Mouse (Mus musculus): Measurements from ENCODE around the gene Gm37419. TPM values are rescaled to one million over a fixed set of nuclear protein-coding genes. Genes with fewer than 3 reads are reported as not detected.

The Gm37419 gene
- polyA plus RNA-seq, 1 experiment from 2014 or later = not detected

DNA sequence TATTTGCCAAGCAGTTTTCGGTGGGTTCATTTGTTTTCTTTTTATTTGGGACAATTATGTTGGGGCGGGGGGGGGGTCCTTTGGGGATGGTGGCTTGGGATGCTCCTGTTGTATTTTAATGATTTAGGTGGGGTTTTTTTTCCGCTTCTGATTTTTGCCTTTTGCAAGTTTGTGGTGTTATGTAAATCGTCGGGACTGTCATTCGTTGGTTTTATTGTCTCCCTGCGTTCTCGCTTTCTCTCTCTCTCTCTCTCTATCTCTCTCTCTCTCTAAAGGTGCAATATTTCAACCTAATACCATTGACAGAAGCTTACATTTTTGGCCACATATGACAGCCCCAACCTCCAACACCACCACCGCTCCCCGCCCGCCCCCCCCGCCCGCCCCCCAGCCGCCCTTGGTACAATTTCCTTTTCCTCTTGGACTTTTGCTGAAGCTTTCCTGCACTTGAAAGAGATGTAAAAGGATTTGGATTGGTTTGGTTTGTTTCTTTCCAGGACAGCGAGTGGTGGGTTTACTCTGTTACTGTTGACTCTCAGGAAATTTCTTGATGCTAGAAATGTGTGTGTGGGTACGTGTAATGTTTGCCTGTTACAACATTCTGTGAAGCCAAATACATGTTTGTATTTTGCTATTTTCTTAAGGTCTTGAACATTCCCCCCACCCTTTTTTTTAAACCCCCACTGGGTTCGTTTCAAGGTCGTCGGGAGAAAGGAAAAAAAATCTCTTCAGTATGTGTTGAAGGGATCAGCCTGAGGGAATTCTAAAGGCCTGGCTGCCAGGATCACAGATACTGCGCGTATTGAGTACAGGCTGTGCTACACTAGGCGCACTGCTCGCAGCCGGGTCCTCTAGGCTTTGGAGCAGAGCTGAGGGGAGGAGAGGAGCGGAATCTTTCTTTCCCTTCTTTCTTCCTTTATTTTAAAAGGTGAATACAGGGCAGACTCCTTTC lies 1.2 kb downstream of the Gm37419 start:
- ATAC-seq = no peak
- no peaks in the 10 kb centered on the region for H3K36me3 ChIP-seq
- peak overlapping the region; percentile 86 for H3K9ac ChIP-seq
- H3K4me3 ChIP-seq = peak overlapping the region; percentile 76
- H3K4me2 ChIP-seq = peak overlapping the region; percentile 98
- H3K9me3 ChIP-seq (replicated peaks) = no peaks in the 10 kb centered on the region
- H3K27ac ChIP-seq = peak overlapping the region; percentile 92
- 11% methylated on average over 25 of the region's 25 CpGs for WGBS (ENCODE audit: insufficient replicate concordance)
- H3K4me1 ChIP-seq = peaks cover 52% of the 10 kb centered on the region
- peaks cover 87% of the 10 kb centered on the region for H3K27me3 ChIP-seq (replicated peaks)

DNA sequence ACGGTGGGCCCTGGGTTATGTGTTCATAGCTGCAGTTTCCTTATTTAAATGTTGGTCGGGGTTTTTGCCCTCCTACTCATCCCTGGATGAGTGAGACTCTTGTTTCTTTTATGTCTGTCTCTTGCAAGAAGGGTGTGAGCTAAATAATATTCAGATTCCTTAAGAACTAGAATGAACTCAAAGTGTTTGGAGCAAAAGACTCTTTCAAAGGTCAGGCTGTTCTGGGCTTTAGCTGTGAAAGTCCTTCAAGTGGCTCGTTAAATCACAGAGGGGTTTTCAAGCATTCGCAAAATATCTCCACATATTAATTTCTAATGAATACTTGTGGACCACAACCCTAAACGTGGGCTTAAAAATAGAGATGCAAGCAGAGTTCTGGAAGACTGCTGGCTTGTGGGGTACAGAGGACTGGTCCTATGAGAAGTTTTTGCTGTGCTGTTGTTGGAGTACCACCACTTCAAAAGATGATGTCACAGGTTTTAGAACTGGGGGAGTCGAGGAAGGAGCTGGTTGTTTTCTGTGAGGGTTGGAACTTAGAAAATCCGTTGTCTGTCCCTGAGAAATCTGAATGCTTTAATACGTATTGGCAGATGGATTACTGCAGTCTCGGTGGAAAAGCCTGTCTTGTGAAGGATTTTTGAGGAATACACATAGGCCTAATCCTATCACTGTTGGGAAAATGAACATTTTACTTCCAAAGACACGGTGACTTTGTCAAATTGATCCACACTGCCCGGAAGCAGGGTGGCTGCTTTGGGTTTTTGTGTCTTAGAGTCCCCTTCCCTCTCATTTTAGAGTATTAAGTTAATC lies 2.1 kb downstream of the Gm37419 start:
- Histone ChIP-seq H3K4me2 (peak overlapping the region; percentile 98), H3K36me3 (no peaks in the 10 kb centered on the region), H3K9me3 (replicated peaks) (no peaks in the 10 kb centered on the region), H3K27me3 (replicated peaks) (peaks cover 78% of the 10 kb centered on the region), H3K4me3 (peak overlapping the region; percentile 76), H3K27ac (peak overlapping the region; percentile 92; the same call in 1 of the 2 replicates), H3K4me1 (peaks cover 46% of the 10 kb centered on the region), H3K9ac (peak overlapping the region; percentile 86)
- no peak for ATAC-seq
- WGBS (ENCODE audit: insufficient replicate concordance) = 42% methylated on average over 11 of the region's 11 CpGs

DNA sequence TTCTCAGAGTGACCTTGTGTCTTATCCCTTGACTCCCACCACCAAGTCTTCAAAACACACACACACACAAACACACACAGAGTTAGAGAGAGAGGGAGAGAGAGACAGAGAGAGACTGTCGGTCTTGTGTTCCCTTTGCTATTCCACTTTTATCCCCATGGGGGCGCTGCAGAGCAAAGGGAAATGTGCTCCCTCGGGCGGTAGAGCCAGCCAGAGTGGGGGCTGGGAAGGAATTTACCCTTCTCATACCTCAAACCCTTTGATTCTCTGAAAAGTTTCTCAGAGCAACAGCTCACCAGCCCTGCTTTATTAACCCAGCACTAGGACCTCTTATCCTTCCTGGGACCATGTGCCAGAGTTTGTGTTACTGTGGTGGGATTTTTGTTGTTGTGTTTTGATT lies 2.9 kb downstream of the Gm37419 start:
- Histone ChIP-seq H3K4me1 (peaks cover 41% of the 10 kb centered on the region), H3K27me3 (replicated peaks) (peaks cover 70% of the 10 kb centered on the region), H3K36me3 (no peaks in the 10 kb centered on the region), H3K9ac (no peak overlapping the region), H3K9me3 (replicated peaks) (no peaks in the 10 kb centered on the region), H3K27ac (no peak overlapping the region), H3K4me3 (no peak overlapping the region), H3K4me2 (no peak overlapping the region)
- WGBS (ENCODE audit: insufficient replicate concordance) = 0% methylated on average over 4 of the region's 4 CpGs
- no peak for ATAC-seq

DNA sequence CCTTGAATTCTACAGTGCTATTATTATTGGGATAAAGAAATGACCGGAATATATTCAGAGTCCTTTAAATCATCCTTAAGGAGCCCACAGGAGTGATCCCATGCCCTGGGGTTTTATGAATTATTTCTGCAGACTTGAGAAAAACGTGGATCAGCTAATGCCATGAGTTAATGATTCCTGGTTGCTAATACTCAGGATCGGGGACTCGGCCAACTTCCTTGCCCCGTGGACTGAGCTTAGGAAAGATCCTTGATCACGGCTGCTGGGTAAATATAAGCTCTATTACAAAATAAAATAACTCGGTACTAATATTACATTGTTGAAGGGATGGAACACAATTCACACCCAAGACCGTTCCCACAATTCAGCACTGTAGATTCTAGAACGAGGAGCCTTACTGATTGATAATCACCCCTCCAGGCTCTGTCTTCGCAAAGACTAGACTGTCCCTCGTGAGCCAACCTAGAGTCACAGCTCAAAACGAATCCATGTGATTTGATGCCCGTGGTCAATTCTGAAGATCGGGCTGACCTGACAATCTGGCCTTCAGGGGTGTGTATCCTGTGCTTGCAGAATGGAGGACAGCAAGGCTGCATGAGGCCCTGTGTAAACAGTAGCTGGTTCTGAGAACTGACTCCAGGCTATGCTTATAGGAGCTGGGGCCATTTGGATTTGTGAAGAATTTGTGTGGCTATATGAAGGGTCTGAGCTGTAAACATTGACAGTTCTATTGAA lies 3.7 kb downstream of the Gm37419 start:
- Histone ChIP-seq H3K27me3 (replicated peaks) (peaks cover 62% of the 10 kb centered on the region), H3K36me3 (no peaks in the 10 kb centered on the region), H3K4me1 (peaks cover 33% of the 10 kb centered on the region), H3K9me3 (replicated peaks) (no peaks in the 10 kb centered on the region), H3K9ac (no peak overlapping the region), H3K4me2 (no peak overlapping the region), H3K27ac (no peak overlapping the region), H3K4me3 (no peak overlapping the region)
- no peak for ATAC-seq
- WGBS (ENCODE audit: insufficient replicate concordance) = 74% methylated on average over 14 of the region's 14 CpGs

DNA sequence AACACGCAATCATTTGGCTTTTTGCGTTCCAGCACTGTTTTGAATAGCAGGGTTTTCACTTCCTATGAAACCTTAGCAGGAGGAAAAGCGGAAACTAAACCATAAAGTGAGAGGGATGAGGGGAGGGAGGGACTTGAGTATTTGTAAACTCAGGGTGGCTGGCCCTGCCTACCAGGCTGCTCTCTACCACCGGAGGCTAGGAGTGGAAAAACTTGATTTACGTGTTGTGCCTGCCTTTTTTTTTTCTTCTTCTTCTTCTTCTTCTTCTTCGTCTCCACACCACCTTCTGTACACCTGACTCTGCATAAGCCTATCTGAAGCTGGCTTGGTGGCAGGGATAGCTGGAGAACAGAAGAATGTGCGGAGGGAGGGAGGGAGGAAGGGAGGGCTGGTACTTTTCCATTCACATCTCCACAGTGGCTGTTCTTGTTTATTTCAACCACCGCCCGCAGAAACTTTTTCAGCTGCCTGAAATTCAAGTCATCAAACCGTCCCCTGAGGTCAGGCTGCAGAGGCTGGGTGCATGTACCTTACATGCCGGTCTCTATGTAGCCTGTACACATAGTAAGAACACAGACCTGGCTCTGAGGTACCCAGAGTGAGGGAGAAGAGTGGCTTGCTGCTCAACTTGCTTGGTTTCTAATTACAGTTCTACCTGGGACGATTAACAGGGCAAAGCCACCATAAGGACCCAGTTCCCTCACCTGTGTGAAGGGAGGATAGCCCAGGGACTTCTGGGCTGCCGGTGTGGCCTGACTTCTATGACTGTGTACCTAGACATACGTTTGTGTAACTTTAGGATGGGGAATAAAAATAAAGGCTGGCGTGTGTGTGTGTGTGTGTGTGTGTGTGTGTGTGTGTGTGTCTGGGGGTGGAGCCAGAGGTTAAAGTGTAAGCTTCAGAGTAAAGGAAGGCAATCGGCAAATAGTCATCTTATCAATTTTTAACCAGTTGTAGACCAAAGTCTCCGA lies 5.4 kb downstream of the Gm37419 start:
- ATAC-seq = 0 out of 2 replicates have a peak, but pooled peaks have one; percentile 36
- Histone ChIP-seq H3K27ac (peak overlapping the region; percentile 59), H3K9ac (no peak overlapping the region), H3K4me1 (peaks cover 21% of the 10 kb centered on the region), H3K9me3 (replicated peaks) (no peaks in the 10 kb centered on the region), H3K36me3 (no peaks in the 10 kb centered on the region), H3K4me3 (no peak overlapping the region), H3K4me2 (peak overlapping the region; percentile 10), H3K27me3 (replicated peaks) (peaks cover 49% of the 10 kb centered on the region)
- 31% methylated on average over 17 of the region's 17 CpGs for WGBS (ENCODE audit: insufficient replicate concordance)

DNA sequence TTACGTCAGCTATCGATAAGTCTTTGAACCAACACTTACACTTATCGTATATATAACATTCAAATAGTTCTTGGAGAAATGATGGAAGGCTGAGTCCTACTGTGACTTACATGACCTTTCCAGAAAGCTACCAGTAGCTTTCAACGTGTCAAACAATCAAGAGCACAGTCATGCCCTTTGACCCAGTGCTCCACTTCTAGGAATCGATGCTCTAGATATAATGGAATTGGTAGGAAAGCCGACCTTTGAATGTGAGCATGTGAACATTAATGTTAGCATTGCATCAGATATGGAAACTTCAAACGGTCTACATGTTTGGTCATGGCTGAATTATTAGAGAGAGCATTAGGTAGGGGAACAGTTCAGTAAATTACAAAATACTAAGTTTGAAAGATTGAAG lies 8.1 kb downstream of the Gm37419 start:
- Histone ChIP-seq H3K4me3 (no peak overlapping the region), H3K27ac (no peak overlapping the region), H3K9ac (no peak overlapping the region), H3K36me3 (no peaks in the 10 kb centered on the region), H3K4me1 (0 out of 2 replicates have a peak, but pooled peaks cover 6% of the 10 kb centered on the region), H3K4me2 (no peak overlapping the region), H3K27me3 (replicated peaks) (peaks cover 21% of the 10 kb centered on the region), H3K9me3 (replicated peaks) (no peaks in the 10 kb centered on the region)
- ATAC-seq = no peak
- WGBS (ENCODE audit: insufficient replicate concordance) = 72% methylated on average over 7 of the region's 7 CpGs

DNA sequence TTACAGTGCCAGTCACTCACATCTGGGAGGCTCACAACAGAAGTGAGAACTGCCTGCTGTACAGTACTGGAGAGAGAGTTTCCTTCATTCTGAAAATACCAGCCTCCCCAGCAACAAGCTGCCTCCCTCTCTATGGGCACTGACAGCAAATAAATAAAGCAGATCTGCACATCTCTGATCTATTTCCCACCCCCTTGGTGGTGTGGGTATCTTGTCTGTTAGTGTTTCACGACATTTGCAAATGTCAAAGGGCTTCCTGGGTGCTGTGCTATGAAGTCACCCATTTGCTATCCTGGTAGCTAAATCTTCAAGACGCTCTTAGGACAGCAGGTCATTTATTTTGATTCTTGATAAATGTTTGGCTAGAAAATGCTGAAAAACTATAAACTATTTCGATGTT lies 8.9 kb downstream of the Gm37419 start:
- ATAC-seq = no peak
- Histone ChIP-seq H3K36me3 (no peaks in the 10 kb centered on the region), H3K9me3 (replicated peaks) (no peaks in the 10 kb centered on the region), H3K4me2 (no peak overlapping the region), H3K9ac (no peak overlapping the region), H3K27me3 (replicated peaks) (peaks cover 14% of the 10 kb centered on the region), H3K27ac (no peak overlapping the region), H3K4me1 (0 out of 2 replicates have a peak, but pooled peaks cover 6% of the 10 kb centered on the region), H3K4me3 (no peak overlapping the region)
- WGBS (ENCODE audit: insufficient replicate concordance) = 59% methylated on average over 3 of the region's 3 CpGs

DNA sequence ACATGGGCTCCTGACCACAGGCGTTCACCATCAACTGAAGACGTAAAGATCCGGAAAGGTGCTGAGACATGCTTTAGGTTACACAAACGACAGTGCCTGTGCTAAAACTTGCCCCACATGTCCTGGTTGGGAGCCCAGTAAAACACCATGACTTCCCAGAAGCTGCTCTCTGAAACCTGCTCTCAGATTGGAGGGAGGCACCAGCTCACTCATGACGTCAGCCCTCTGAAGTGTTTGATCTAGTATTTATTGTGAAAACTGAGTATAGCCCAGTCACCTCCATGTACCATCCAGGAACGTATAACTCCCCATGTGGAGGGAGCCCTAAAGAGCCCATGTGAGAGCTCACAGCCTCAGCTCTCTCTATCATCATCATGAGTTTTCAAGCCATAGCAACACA lies 9.6 kb downstream of the Gm37419 start:
- Histone ChIP-seq H3K9me3 (replicated peaks) (no peaks in the 10 kb centered on the region), H3K27me3 (replicated peaks) (peaks cover 8% of the 10 kb centered on the region), H3K36me3 (no peaks in the 10 kb centered on the region), H3K4me3 (no peak overlapping the region), H3K27ac (no peak overlapping the region), H3K4me1 (0 out of 2 replicates have a peak, but pooled peaks cover 6% of the 10 kb centered on the region), H3K4me2 (no peak overlapping the region), H3K9ac (no peak overlapping the region)
- no peak for ATAC-seq
- WGBS (ENCODE audit: insufficient replicate concordance) = 68% methylated on average over 6 of the region's 6 CpGs

DNA sequence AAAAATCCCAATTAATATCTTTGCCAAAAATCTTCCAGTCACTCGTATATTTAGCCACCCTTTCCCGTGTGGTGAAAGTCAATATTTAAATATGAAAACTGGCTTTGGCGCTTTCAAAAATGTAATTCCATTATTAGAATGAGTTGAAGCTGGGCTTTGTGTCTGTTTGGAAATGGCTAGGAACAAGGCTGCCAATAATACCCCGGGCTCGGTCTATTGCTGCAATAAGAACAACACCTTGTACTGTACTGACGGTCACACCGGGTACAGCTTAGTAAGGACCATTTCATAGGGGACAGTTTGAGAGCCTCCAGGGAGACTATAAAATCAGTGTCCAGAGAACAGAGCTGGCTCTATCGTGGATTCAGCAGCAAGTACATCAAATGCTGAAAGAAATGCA lies 17.6 kb downstream of the Gm37419 start:
- Histone ChIP-seq H3K36me3 (no peaks in the 10 kb centered on the region), H3K27ac (no peak overlapping the region), H3K4me3 (no peak overlapping the region), H3K9me3 (replicated peaks) (no peaks in the 10 kb centered on the region), H3K9ac (no peak overlapping the region), H3K4me1 (no peaks in the 10 kb centered on the region), H3K27me3 (replicated peaks) (no peaks in the 10 kb centered on the region), H3K4me2 (no peak overlapping the region)
- 72% methylated on average over 8 of the region's 8 CpGs for WGBS (ENCODE audit: insufficient replicate concordance)
- ATAC-seq = no peak

DNA sequence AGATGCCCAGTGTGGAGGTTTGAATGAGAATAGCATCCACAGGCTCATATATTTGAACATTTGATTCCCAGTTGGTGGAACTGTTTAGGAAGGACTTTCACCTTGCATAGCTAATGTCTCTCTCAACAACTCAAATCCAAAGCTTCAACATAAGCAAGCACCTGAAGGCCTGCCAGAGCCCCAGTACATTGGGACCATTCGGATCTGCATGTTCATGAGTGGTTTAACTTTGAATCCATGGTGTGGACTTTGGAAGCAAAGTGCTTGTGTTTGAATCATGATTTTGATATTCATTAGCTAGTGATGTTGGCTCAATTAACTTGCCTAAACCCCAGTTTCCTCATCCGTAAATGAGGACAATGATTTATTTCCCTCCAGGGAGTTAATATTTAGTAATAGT lies 21.6 kb downstream of the Gm37419 start:
- no peaks in the 10 kb centered on the region for H3K4me1 ChIP-seq
- H3K4me2 ChIP-seq = no peak overlapping the region
- H3K9ac ChIP-seq = no peak overlapping the region
- H3K4me3 ChIP-seq = no peak overlapping the region
- 69% methylated on average over 2 of the region's 2 CpGs for WGBS (ENCODE audit: insufficient replicate concordance)
- no peak overlapping the region for H3K27ac ChIP-seq
- H3K36me3 ChIP-seq = no peaks in the 10 kb centered on the region
- H3K9me3 ChIP-seq (replicated peaks) = no peaks in the 10 kb centered on the region
- ATAC-seq = no peak
- H3K27me3 ChIP-seq (replicated peaks) = no peaks in the 10 kb centered on the region

DNA sequence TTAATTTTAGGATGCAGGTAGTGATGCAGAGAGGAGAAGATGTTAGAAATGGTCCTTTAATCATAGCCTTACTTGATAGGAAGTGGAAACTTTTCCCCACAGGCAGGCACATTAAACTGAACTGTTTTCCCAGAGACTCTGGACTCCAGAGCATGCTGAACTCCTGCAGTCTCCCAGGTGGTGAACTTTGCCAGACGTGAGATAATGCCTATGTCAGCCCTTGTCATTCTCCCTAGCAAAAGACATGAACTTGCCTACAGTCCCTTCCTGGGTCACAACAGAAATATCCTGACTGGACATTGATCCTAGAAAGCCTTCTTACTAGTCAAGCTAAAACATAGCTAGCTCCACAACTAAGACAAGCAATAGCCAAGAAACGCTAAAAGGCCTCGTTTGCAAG lies 23.0 kb downstream of the Gm37419 start:
- ATAC-seq = no peak
- H3K4me2 ChIP-seq = no peak overlapping the region
- no peaks in the 10 kb centered on the region for H3K4me1 ChIP-seq
- H3K27me3 ChIP-seq (replicated peaks) = no peaks in the 10 kb centered on the region
- H3K4me3 ChIP-seq = no peak overlapping the region
- H3K9ac ChIP-seq = no peak overlapping the region
- H3K36me3 ChIP-seq = no peaks in the 10 kb centered on the region
- no peaks in the 10 kb centered on the region for H3K9me3 ChIP-seq (replicated peaks)
- 62% methylated on average over 3 of the region's 3 CpGs for WGBS (ENCODE audit: insufficient replicate concordance)
- H3K27ac ChIP-seq = no peak overlapping the region

All from liver, embryonic 12.5 days (tissue).